Mouse (Mus musculus): ENCODE data around the gene 4930451I11Rik. TPM values are rescaled to one million over a fixed set of nuclear protein-coding genes. Genes with fewer than 3 reads are reported as not detected.
A peak's percentile ranks its signal among the peaks of the same experiment; 100 is the strongest.

The 4930451I11Rik gene
- total and polyA plus RNA-seq, 2 experiments from 2014 or later: 1.1 TPM; not detected in 1

GRCm38 (mm10) chr7:126867534-126867933, 36.1 kb upstream of the 4930451I11Rik start:
- 95% methylated on average over 2 of the region's 2 CpGs for WGBS
- H3K36me3 ChIP-seq (ENCODE audit: insufficient read depth, low read length): peaks cover 82% of the 10 kb centered on the region
- H3K9me3 ChIP-seq (ENCODE audit: low read length): no peaks in the 10 kb centered on the region
- peaks cover 7% of the 10 kb centered on the region; the same call in 1 of the 2 replicates for H3K4me1 ChIP-seq (ENCODE audit: insufficient read depth, low read length)
- H3K27ac ChIP-seq (ENCODE audit: low read depth, low read length): no peak overlapping the region
- H3K4me3 ChIP-seq (ENCODE audit: low read depth, low read length): no peak overlapping the region
- H3K4me2 ChIP-seq (ENCODE audit: low read depth, low read length, poor library complexity, severe bottlenecking): no peak overlapping the region
- no peak for TF ChIP-seq CTCF (IDR thresholded peaks at IDR 0.05)
- DNase-seq (ENCODE audit: low spot score) (no peak), ATAC-seq (ENCODE audit: low FRiP score) (no peak)
- no peak overlapping the region for H3K9ac ChIP-seq (replicated peaks; ENCODE audit: low read length, poor library complexity, severe bottlenecking)
- H3K27me3 ChIP-seq (ENCODE audit: insufficient read depth, low read length): no peaks in the 10 kb centered on the region

- DNase-seq (ENCODE audit: low spot score): no peak
- H3K36me3 ChIP-seq (ENCODE audit: insufficient read depth, low read length): peaks cover 48% of the 10 kb centered on the region
- H3K9me3 ChIP-seq (ENCODE audit: low read length): no peaks in the 10 kb centered on the region
- no peak overlapping the region for H3K4me3 ChIP-seq (ENCODE audit: low read depth, low read length)
- no peaks in the 10 kb centered on the region for H3K27me3 ChIP-seq (ENCODE audit: insufficient read depth, low read length)
- WGBS: 67% methylated on average over 6 of the region's 6 CpGs
- 0 out of 2 replicates have a peak overlapping the region, but pooled peaks have one; percentile 77 for H3K27ac ChIP-seq (ENCODE audit: low read depth, low read length)
- H3K9ac ChIP-seq (replicated peaks; ENCODE audit: low read length, poor library complexity, severe bottlenecking): peak overlapping the region; percentile 60; the same call in 1 of the 2 replicates
- ATAC-seq (ENCODE audit: low FRiP score): no peak
- H3K4me2 ChIP-seq (ENCODE audit: low read depth, low read length, poor library complexity, severe bottlenecking): peak overlapping the region; percentile 75
- peaks cover 10% of the 10 kb centered on the region; the same call in 1 of the 2 replicates for H3K4me1 ChIP-seq (ENCODE audit: insufficient read depth, low read length)
- no peak for TF ChIP-seq CTCF (IDR thresholded peaks at IDR 0.05)
Measured at GRCm38 (mm10) chr7:126863791-126864190, 32.4 kb upstream of the 4930451I11Rik start.

GRCm38 (mm10) chr7:126862147-126862784, 30.8 kb upstream of the 4930451I11Rik start, which contains the start of gene Ino80e:
Gene Ino80e (minus strand): TSS chr7:126862377.
- Histone ChIP-seq H3K9me3 (ENCODE audit: low read length) (no peaks in the 10 kb centered on the region), H3K36me3 (ENCODE audit: insufficient read depth, low read length) (peaks cover 38% of the 10 kb centered on the region), H3K4me1 (ENCODE audit: insufficient read depth, low read length) (peaks cover 10% of the 10 kb centered on the region; the same call in 1 of the 2 replicates), H3K27ac (ENCODE audit: low read depth, low read length) (peak within 1 kb of the TSS; percentile 77), H3K9ac (replicated peaks; ENCODE audit: low read length, poor library complexity, severe bottlenecking) (peak within 1 kb of the TSS; percentile 65), H3K27me3 (ENCODE audit: insufficient read depth, low read length) (no peaks in the 10 kb centered on the region), H3K4me2 (ENCODE audit: low read depth, low read length, poor library complexity, severe bottlenecking) (peak within 1 kb of the TSS; percentile 75), H3K4me3 (ENCODE audit: low read depth, low read length) (peak within 1 kb of the TSS; percentile 52)
- WGBS: under 1% methylated on average over 41 of the region's 41 CpGs
- DNase-seq (ENCODE audit: low spot score): peak; percentile 99
- TF ChIP-seq CTCF (IDR thresholded peaks at IDR 0.05): peak; percentile 27; the same call in 1 of the 2 replicates
- peak; percentile 85 for ATAC-seq (ENCODE audit: low FRiP score)

- ATAC-seq (ENCODE audit: low FRiP score) (peak; percentile 87), DNase-seq (ENCODE audit: low spot score) (peak; percentile 96)
- Histone ChIP-seq H3K9me3 (ENCODE audit: low read length) (no peaks in the 10 kb centered on the region), H3K4me2 (ENCODE audit: low read depth, low read length, poor library complexity, severe bottlenecking) (peak within 1 kb of the TSS; percentile 75), H3K4me3 (ENCODE audit: low read depth, low read length) (peak within 1 kb of the TSS; percentile 52), H3K36me3 (ENCODE audit: insufficient read depth, low read length) (peaks cover 38% of the 10 kb centered on the region), H3K4me1 (ENCODE audit: insufficient read depth, low read length) (peaks cover 10% of the 10 kb centered on the region; the same call in 1 of the 2 replicates), H3K27me3 (ENCODE audit: insufficient read depth, low read length) (no peaks in the 10 kb centered on the region), H3K9ac (replicated peaks; ENCODE audit: low read length, poor library complexity, severe bottlenecking) (peak within 1 kb of the TSS; percentile 65), H3K27ac (ENCODE audit: low read depth, low read length) (peak within 1 kb of the TSS; percentile 77)
- WGBS: 3% methylated on average over 42 of the region's 42 CpGs
- TF ChIP-seq CTCF (IDR thresholded peaks at IDR 0.05): peak; percentile 16; the same call in 1 of the 2 replicates
Measured at GRCm38 (mm10) chr7:126861429-126862130, 30.1 kb upstream of the 4930451I11Rik start, which contains the start of gene Hirip3. Gene Hirip3 (plus strand): TSS chr7:126861972.

- Histone ChIP-seq H3K4me3 (ENCODE audit: low read depth, low read length) (peak overlapping the region; percentile 52), H3K27me3 (ENCODE audit: insufficient read depth, low read length) (no peaks in the 10 kb centered on the region), H3K4me2 (ENCODE audit: low read depth, low read length, poor library complexity, severe bottlenecking) (peak overlapping the region; percentile 75), H3K36me3 (ENCODE audit: insufficient read depth, low read length) (peaks cover 37% of the 10 kb centered on the region), H3K27ac (ENCODE audit: low read depth, low read length) (no peak overlapping the region), H3K9ac (replicated peaks; ENCODE audit: low read length, poor library complexity, severe bottlenecking) (peak overlapping the region; percentile 65), H3K4me1 (ENCODE audit: insufficient read depth, low read length) (peaks cover 10% of the 10 kb centered on the region; the same call in 1 of the 2 replicates), H3K9me3 (ENCODE audit: low read length) (no peaks in the 10 kb centered on the region)
- no peak for ATAC-seq (ENCODE audit: low FRiP score)
- no peak for TF ChIP-seq CTCF (IDR thresholded peaks at IDR 0.05)
- no peak for DNase-seq (ENCODE audit: low spot score)
- 71% methylated on average over 5 of the region's 5 CpGs for WGBS
Measured at GRCm38 (mm10) chr7:126860987-126861386, 29.5 kb upstream of the 4930451I11Rik start.

All from midbrain, postnatal 0 days (tissue).